Mouse (Mus musculus): ENCODE data around the gene Olfr1373.
A peak's percentile ranks its signal among the peaks of the same experiment; 100 is the strongest.

The Olfr1373 gene

DNA sequence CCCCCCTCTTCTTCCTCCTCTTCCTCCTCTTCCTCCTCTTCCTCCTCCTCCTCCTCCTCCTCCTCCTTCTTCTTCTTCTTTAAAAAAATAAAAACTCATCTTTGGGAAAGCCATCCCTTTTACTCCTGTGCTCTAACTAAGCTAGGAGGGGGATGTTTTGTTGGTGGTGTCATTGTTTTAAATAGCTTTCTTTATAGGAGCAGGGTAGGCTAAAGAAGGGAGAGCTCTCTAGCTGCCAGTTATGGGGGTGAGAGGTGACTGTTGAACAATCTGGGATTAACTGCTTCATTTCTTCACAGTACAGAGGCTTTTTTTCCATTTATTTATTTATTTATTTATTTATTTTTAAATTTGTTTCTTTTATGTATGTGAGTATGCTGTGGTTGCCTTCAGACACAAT is 39.8 kb downstream of the Olfr1373 start:
- peak; percentile 58 for DNase-seq

DNA sequence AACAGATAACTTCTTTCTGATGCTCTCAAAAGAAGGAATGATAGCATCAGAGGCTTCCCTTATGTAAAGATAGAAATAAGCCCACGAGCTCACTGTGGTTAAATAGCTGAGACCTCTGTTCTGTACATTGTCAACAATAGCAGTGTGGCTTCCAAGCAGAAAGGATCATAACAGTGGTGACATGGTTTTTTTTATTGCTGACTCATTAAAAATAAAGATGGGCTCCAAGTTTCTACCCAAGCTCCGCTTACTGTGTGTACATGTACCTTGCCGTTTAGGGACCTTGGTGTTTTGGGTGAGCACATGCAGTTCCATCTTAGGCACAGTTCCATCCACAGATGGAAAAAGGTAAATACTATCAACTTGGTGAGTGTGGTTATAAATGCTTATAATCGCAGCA is 42.4 kb downstream of the Olfr1373 start:
- DNase-seq: peak; percentile 28

DNA sequence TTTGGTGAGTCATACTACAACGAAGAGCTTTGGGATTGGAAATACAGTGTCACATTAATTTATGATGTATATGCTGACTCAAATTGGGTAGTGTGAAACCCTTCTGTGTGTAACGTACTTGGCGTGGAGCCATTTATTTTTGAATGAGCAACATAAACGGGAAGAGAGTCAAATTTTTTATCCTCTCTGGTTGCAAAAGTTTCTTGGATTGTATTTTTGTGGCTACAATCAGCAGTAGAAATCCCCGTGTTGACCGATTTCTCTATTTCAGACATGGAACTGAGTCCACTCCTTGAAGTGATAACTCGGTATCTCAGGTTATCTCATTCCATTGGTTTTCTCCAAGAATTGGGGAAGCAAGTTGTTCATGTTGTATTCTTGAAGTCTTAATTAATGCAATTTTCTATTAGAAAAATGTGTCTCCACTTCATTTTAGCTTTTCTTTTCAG is 45.5 kb downstream of the Olfr1373 start:
- peak; percentile 18 for DNase-seq

DNA sequence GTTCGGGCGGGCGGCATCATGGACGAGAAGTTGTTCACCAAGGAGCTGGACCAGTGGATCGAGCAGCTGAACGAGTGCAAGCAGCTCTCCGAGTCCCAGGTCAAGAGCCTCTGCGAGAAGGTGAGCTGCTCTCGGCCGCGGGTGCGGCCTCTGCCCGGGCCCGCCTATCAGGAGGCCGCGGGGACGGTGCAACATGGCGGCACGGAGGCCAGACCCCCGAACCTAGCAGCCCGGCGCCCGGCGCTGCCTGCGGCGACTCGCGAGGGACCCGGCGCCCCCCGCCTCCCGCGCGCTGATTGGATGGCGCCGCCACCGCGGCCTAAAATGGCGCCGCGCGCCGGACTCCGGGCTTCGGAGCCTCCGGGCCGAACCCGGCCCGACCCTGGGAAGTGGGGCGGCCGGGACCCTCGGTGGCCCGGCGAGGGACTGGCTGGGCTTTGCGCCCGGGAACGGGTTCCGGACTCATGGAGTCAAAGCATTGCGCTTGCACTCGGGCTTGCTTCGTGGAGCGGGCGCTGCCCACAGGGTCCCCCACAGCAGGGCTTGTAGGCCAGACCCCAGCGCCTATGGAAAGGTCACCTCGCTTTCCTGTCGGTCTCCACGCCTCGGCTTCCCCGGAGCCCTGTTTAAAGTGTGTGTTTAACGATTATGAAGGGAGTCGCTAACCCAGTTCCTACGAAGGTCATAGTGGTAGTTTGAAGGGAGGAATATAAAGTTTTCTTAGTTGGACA is 46.1 kb downstream of the Olfr1373 start:
- peak; percentile 98 for DNase-seq

DNA sequence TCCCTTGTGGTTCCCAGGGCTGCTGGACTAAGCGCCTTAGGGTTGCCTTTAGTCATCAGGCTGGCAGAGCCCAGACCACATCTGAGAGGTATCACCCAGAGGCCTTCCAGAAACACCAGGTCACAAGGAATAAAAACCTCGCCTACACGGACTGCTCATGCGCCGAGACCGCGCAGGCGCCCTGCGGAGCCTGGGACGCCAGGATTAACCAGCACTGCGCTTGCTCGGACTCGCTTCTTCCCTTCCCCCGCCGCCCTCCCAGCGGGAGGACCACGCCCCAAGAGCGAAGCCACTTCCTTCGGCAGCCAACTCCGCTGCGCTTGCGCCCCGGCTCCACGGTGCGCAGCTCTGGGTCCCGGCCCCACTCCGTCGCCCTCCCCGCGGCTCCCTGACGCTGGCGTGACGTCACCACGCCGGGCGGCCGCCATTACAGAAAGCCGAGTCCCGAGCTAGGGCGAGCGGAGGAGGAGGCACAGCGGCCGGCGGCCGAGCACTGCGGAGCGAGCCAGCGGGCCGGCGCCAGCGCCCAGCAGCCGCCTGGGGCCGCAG is 46.9 kb downstream of the Olfr1373 start, which contains the start of gene Ppp2ca:
Ppp2ca (plus strand) TSS at position 284 of the 549 bp plus-strand sequence.
- peak; percentile 100 for DNase-seq

DNA sequence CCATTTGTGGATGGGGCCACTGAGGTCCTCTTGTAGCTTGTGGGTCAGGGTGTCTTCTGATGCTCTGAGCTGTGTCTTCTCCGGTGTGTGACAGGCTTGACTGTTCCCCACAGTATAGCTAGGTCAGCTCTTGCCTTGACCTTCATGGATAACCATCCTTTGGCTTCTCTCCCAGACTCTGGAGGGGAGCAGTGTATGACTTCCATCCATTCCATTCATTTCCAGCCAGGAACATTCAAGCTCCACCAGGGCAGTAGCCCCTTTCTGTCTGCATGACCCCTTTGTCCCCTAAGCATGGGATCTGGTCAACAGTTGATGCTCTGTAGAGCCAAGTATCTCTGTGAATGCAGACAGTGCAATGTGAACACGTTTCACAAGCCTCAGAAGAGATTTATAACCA is 47.7 kb downstream of the Olfr1373 start:
- peak; percentile 94 for DNase-seq

DNA sequence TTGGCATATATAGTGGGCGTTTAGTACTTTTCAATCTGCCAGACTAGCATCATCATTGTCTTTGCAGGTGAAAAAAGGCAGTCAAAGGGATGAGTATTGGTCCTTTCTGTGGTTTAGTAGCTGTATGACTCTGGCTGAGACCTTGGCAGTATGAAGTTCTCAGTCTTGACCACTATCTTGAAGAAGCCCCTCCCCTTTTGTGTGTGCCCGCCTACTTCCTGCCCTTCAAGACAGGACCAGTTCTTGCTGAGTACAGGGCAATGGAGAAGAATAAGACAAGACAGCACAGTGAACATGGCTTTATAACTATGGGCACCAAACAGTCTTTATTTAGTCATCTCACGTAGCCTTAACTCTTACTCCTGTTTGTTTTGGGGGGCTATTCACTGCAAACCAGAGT is 48.3 kb downstream of the Olfr1373 start:
- peak; percentile 88 for DNase-seq

All from heart, adult 11 months (tissue).